Mouse (Mus musculus): ENCODE measurements around the gene Grik5. TPM values are rescaled to one million over a fixed set of nuclear protein-coding genes. Genes with fewer than 3 reads are reported as not detected.

Grik5 gene
- polyA plus RNA-seq, 2 experiments = 11.8 to 84.9 TPM

GRCm38 (mm10) chr7:25072716-25073390 lies 707 bp upstream of the Grik5 start:
- no peak for TF ChIP-seq POLR2A (IDR thresholded peaks at IDR 0.05; ENCODE audit: borderline replicate concordance, extremely low read depth, insufficient read depth, insufficient read length)
- Histone ChIP-seq H3K4me3 (replicated peaks; ENCODE audit: low read length) (peak overlapping the region; percentile 65), H3K9me3 (ENCODE audit: control insufficient read depth, low read length) (no peaks in the 10 kb centered on the region), H3K4me2 (replicated peaks; ENCODE audit: low read depth, low read length, severe bottlenecking) (peak overlapping the region; percentile 90), H3K27ac (replicated peaks; ENCODE audit: low read depth, low read length) (peak overlapping the region; percentile 83), H3K9ac (ENCODE audit: low read depth, low read length, severe bottlenecking) (peak overlapping the region; percentile 83), H3K36me3 (ENCODE audit: control insufficient read depth, insufficient read depth, low read length) (peaks cover 14% of the 10 kb centered on the region), H3K4me1 (ENCODE audit: control insufficient read depth, insufficient read depth, low read length) (peaks cover 31% of the 10 kb centered on the region), H3K27me3 (ENCODE audit: control insufficient read depth, insufficient read depth, low read length) (no peaks in the 10 kb centered on the region)
- WGBS = 4% methylated on average over 24 of the region's 33 CpGs
- ATAC-seq (ENCODE audit: low FRiP score, low read depth) = peak; percentile 1; the same call in 1 of the 2 replicates
- DNase-seq (ENCODE audit: low spot score) = peak; percentile 77

DNA sequence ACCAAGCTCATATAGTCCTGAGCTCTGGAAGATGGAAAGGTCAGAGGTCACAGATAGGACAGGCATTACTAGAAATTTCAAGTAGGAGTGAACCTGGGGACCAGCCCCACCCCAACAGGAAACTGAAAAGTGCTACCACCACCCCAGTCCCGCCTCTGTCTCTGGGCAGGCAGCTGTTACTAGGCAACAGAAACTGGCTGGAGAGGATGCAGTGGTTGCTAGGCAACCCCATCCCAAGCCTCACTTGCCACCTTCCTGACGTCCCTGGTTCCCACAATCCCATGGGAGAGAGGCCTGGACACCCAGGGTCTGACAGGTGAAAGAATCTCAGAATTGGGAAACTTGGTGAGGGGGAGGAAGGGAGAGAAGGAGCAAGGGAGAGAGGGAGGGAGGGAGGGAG lies 3.4 kb downstream of the Grik5 start:
- Histone ChIP-seq H3K27ac (replicated peaks; ENCODE audit: low read depth, low read length) (no peak overlapping the region), H3K4me2 (replicated peaks; ENCODE audit: low read depth, low read length, severe bottlenecking) (no peak overlapping the region), H3K27me3 (ENCODE audit: control insufficient read depth, insufficient read depth, low read length) (no peaks in the 10 kb centered on the region), H3K9me3 (ENCODE audit: control insufficient read depth, low read length) (no peaks in the 10 kb centered on the region), H3K4me1 (ENCODE audit: control insufficient read depth, insufficient read depth, low read length) (peaks cover 30% of the 10 kb centered on the region), H3K9ac (ENCODE audit: low read depth, low read length, severe bottlenecking) (no peak overlapping the region), H3K4me3 (replicated peaks; ENCODE audit: low read length) (no peak overlapping the region), H3K36me3 (ENCODE audit: control insufficient read depth, insufficient read depth, low read length) (peaks cover 51% of the 10 kb centered on the region)
- no peak for DNase-seq (ENCODE audit: low spot score)
- no peak for ATAC-seq (ENCODE audit: low FRiP score, low read depth)
- TF ChIP-seq POLR2A (IDR thresholded peaks at IDR 0.05; ENCODE audit: borderline replicate concordance, extremely low read depth, insufficient read depth, insufficient read length) = no peak
- 18% methylated on average over 2 of the region's 2 CpGs for WGBS

GRCm38 (mm10) chr7:25067909-25068656 lies 4.1 kb downstream of the Grik5 start:
- ATAC-seq (ENCODE audit: low FRiP score, low read depth) (no peak), DNase-seq (ENCODE audit: low spot score) (no peak)
- 85% methylated on average over 22 of the region's 22 CpGs for WGBS
- Histone ChIP-seq H3K4me3 (replicated peaks; ENCODE audit: low read length) (no peak overlapping the region), H3K27me3 (ENCODE audit: control insufficient read depth, insufficient read depth, low read length) (no peaks in the 10 kb centered on the region), H3K4me2 (replicated peaks; ENCODE audit: low read depth, low read length, severe bottlenecking) (no peak overlapping the region), H3K36me3 (ENCODE audit: control insufficient read depth, insufficient read depth, low read length) (peaks cover 58% of the 10 kb centered on the region), H3K9me3 (ENCODE audit: control insufficient read depth, low read length) (no peaks in the 10 kb centered on the region), H3K9ac (ENCODE audit: low read depth, low read length, severe bottlenecking) (no peak overlapping the region), H3K27ac (replicated peaks; ENCODE audit: low read depth, low read length) (no peak overlapping the region), H3K4me1 (ENCODE audit: control insufficient read depth, insufficient read depth, low read length) (peaks cover 23% of the 10 kb centered on the region)
- no peak for TF ChIP-seq POLR2A (IDR thresholded peaks at IDR 0.05; ENCODE audit: borderline replicate concordance, extremely low read depth, insufficient read depth, insufficient read length)

- TF ChIP-seq POLR2A (IDR thresholded peaks at IDR 0.05; ENCODE audit: borderline replicate concordance, extremely low read depth, insufficient read depth, insufficient read length) = no peak
- ATAC-seq (ENCODE audit: low FRiP score, low read depth) (no peak), DNase-seq (ENCODE audit: low spot score) (no peak)
- H3K9ac ChIP-seq (ENCODE audit: low read depth, low read length, severe bottlenecking) = no peak overlapping the region
- no peak overlapping the region for H3K4me2 ChIP-seq (replicated peaks; ENCODE audit: low read depth, low read length, severe bottlenecking)
- H3K9me3 ChIP-seq (ENCODE audit: control insufficient read depth, low read length) = no peaks in the 10 kb centered on the region
- no peaks in the 10 kb centered on the region for H3K27me3 ChIP-seq (ENCODE audit: control insufficient read depth, insufficient read depth, low read length)
- H3K4me1 ChIP-seq (ENCODE audit: control insufficient read depth, insufficient read depth, low read length) = peaks cover 22% of the 10 kb centered on the region
- 76% methylated on average over 7 of the region's 7 CpGs for WGBS
- H3K27ac ChIP-seq (replicated peaks; ENCODE audit: low read depth, low read length) = no peak overlapping the region
- H3K36me3 ChIP-seq (ENCODE audit: control insufficient read depth, insufficient read depth, low read length) = peaks cover 65% of the 10 kb centered on the region
- H3K4me3 ChIP-seq (replicated peaks; ENCODE audit: low read length) = no peak overlapping the region
Measured at GRCm38 (mm10) chr7:25067338-25067737, 4.8 kb downstream of the Grik5 start.

DNA sequence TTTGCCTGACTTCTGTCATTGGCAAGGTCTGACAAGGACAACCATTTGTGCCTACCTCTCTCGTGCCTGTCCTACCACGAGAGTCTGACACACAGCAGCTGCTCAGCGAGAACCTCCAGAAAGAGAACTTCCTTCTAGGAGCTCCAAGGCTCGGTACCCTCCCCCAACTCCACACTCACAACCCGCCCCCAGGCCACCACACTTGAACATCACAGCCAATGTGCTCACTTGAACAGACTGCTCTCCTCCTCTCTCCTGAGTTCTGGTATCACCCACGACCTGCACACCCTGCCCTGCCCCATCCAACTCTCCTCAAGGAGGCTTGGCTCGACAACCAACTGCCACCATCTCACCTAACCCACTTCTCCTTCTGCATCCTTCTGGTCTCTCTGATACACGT lies 8.2 kb downstream of the Grik5 start:
- no peak overlapping the region for H3K4me3 ChIP-seq (replicated peaks; ENCODE audit: low read length)
- no peak overlapping the region for H3K27ac ChIP-seq (replicated peaks; ENCODE audit: low read depth, low read length)
- no peak overlapping the region for H3K4me2 ChIP-seq (replicated peaks; ENCODE audit: low read depth, low read length, severe bottlenecking)
- H3K4me1 ChIP-seq (ENCODE audit: control insufficient read depth, insufficient read depth, low read length) = no peaks in the 10 kb centered on the region
- H3K36me3 ChIP-seq (ENCODE audit: control insufficient read depth, insufficient read depth, low read length) = peaks cover 89% of the 10 kb centered on the region
- H3K9me3 ChIP-seq (ENCODE audit: control insufficient read depth, low read length) = no peaks in the 10 kb centered on the region
- 85% methylated on average over 8 of the region's 8 CpGs for WGBS
- DNase-seq (ENCODE audit: low spot score) (no peak), ATAC-seq (ENCODE audit: low FRiP score, low read depth) (no peak)
- no peak for TF ChIP-seq POLR2A (IDR thresholded peaks at IDR 0.05; ENCODE audit: borderline replicate concordance, extremely low read depth, insufficient read depth, insufficient read length)
- H3K9ac ChIP-seq (ENCODE audit: low read depth, low read length, severe bottlenecking) = no peak overlapping the region
- H3K27me3 ChIP-seq (ENCODE audit: control insufficient read depth, insufficient read depth, low read length) = no peaks in the 10 kb centered on the region
